ENCODE assay signal across 7 mouse cellular contexts in genomic region chr6:119175078-119175853, GRCm38 (mm10). TPM values are rescaled to one million over a fixed set of nuclear protein-coding genes. Genes with fewer than 3 reads are reported as not detected.
DNase-seq lines count a peak whose midpoint lies in the region; ATAC-seq and TF ChIP-seq lines count a peak whose summit lies in the region.

Gene Dcp1b (plus strand): TSS chr6:119175253.

- no peaks in the 10 kb centered on the region for H3K27me3 ChIP-seq in intestine, postnatal 0 days (replicated peaks; ENCODE audit: control insufficient read depth, insufficient read depth, low read length)
- H3K27me3 ChIP-seq in midbrain, embryonic 12.5 days: no peaks in the 10 kb centered on the region
- H3K27me3 ChIP-seq in small intestine, adult 2 months (ENCODE audit: control insufficient read depth, insufficient read depth, low read length): no peaks in the 10 kb centered on the region

- under 1% methylated on average over 65 of the region's 65 CpGs for WGBS in intestine, postnatal 0 days
- WGBS in midbrain, embryonic 12.5 days: under 1% methylated on average over 65 of the region's 65 CpGs
- under 1% methylated on average over 65 of the region's 65 CpGs for WGBS in small intestine, adult 2 months

- peak within 1 kb of the TSS; percentile 77 for H3K4me2 ChIP-seq in intestine, postnatal 0 days (replicated peaks; ENCODE audit: low read depth)
- H3K4me2 ChIP-seq in midbrain, embryonic 12.5 days (replicated peaks): peak within 1 kb of the TSS; percentile 72

- H3K4me1 ChIP-seq in intestine, postnatal 0 days (replicated peaks; ENCODE audit: control insufficient read depth, insufficient read depth, low read length): no peaks in the 10 kb centered on the region
- H3K4me1 ChIP-seq in midbrain, embryonic 12.5 days: peaks cover 24% of the 10 kb centered on the region
- no peaks in the 10 kb centered on the region; the same call in 1 of the 2 replicates for H3K4me1 ChIP-seq in small intestine, adult 2 months (ENCODE audit: control insufficient read depth, insufficient read depth, insufficient read length, low read length)

- peak within 1 kb of the TSS; percentile 76 for H3K4me3 ChIP-seq in intestine, postnatal 0 days (ENCODE audit: low read depth, low read length)
- H3K4me3 ChIP-seq in midbrain, embryonic 12.5 days: peak within 1 kb of the TSS; percentile 89
- H3K4me3 ChIP-seq in small intestine, adult 2 months (ENCODE audit: low read depth, low read length): peak within 1 kb of the TSS; percentile 88

- peak; percentile 54; the same call in 1 of the 2 replicates for TF ChIP-seq POLR2A in small intestine, adult 2 months (IDR thresholded peaks at IDR 0.05; ENCODE audit: low read depth, low read length)

- H3K9ac ChIP-seq in intestine, postnatal 0 days (ENCODE audit: low read depth, low read length): peak within 1 kb of the TSS; percentile 79
- H3K9ac ChIP-seq in midbrain, embryonic 12.5 days (replicated peaks): peak within 1 kb of the TSS; percentile 85

- intact Hi-C loops in left cerebral cortex, postnatal 4 days (cut with DNase I): no loop called here

- no peaks in the 10 kb centered on the region for H3K9me3 ChIP-seq in intestine, postnatal 0 days (ENCODE audit: control insufficient read depth)
- H3K9me3 ChIP-seq in midbrain, embryonic 12.5 days: no peaks in the 10 kb centered on the region

- no peaks in the 10 kb centered on the region for H3K36me3 ChIP-seq in intestine, postnatal 0 days (ENCODE audit: control insufficient read depth, insufficient read depth)
- H3K36me3 ChIP-seq in midbrain, embryonic 12.5 days: 0 out of 2 replicates have a peak, but pooled peaks cover 2% of the 10 kb centered on the region
- no peaks in the 10 kb centered on the region for H3K36me3 ChIP-seq in small intestine, adult 2 months (ENCODE audit: control insufficient read depth, insufficient read depth, low read length)

- peak within 1 kb of the TSS; percentile 63 for H3K27ac ChIP-seq in intestine, postnatal 0 days (ENCODE audit: low read depth, low read length)
- peak within 1 kb of the TSS; percentile 93 for H3K27ac ChIP-seq in midbrain, embryonic 12.5 days (replicated peaks)
- H3K27ac ChIP-seq in small intestine, adult 2 months (ENCODE audit: insufficient read depth, low read depth, low read length): peak within 1 kb of the TSS; percentile 53

- peak; percentile 74 for TF ChIP-seq CTCF in intestine, postnatal 0 days (IDR thresholded peaks at IDR 0.05; ENCODE audit: low read depth)
- no peak for TF ChIP-seq CTCF in small intestine, adult 2 months (IDR thresholded peaks at IDR 0.05; ENCODE audit: extremely low read depth, insufficient read length, insufficient replicate concordance, low read depth, low read length)

- DNase-seq in adrenal gland, adult 8-10 months: peak; percentile 77
- peak; percentile 95 for DNase-seq in embryo, embryonic 9.5 days (ENCODE audit: extremely low spot score)
- DNase-seq in gonadal fat pad, adult 2 months (ENCODE audit: low read depth): no peak
- DNase-seq in left cerebral cortex, postnatal 4 days: peak; percentile 94

- peak; percentile 93 for ATAC-seq in intestine, postnatal 0 days
- ATAC-seq in midbrain, embryonic 12.5 days (ENCODE audit: low FRiP score, low read depth): peak; percentile 91

RNA-seq across cellular contexts. Expression of gene Dcp1b, which starts in this region (rescaled TPM):
- total RNA-seq in adrenal gland, adult 8-10 months (2022): 10 to 100 TPM; 12.6 to 26.1 (median 20.7) TPM
- 12.4 and 13.4 TPM in 2 replicates for polyA plus RNA-seq in gonadal fat pad, adult 2 months (2012; rRNA removed)
- 4.9 and 5.1 TPM in 2 replicates for polyA plus RNA-seq in intestine, postnatal 0 days (2015; fragmentation: Nextera tagmentation; extraction: Ambion mirVana)
- total RNA-seq in left cerebral cortex, postnatal 4 days (2021): 10 to 100 TPM; 21.1 to 21.3 TPM
- polyA plus RNA-seq in midbrain, embryonic 12.5 days (2016; fragmentation: Nextera tagmentation; extraction: Ambion mirVana): 14.4 and 14.9 TPM in 2 replicates
- 5.3 and 11.9 TPM in 2 replicates for polyA plus RNA-seq in small intestine, adult 2 months (2012; rRNA removed)
